Mouse (Mus musculus) bone marrow, adult 2 months (tissue): ENCODE results near the gene Tbc1d8b. TPM values are rescaled to one million over a fixed set of nuclear protein-coding genes. Genes with fewer than 3 reads are reported as not detected.
A peak's percentile ranks its signal among the peaks of the same experiment; 100 is the strongest.

Experiments
- H3K27ac ChIP-seq: fragments of 200-500 bp; 2 replicates; pipeline ENCODE4 v1.5.1; 2012; ENCODE audit warnings: low read depth, mild to moderate bottlenecking, control low read depth, inconsistent platforms, low read length; ENCODE audit not compliant: control insufficient read depth, poor library complexity, insufficient read depth
- H3K4me1 ChIP-seq: fragments of 200-500 bp; 2 replicates; pipeline ENCODE4 v1.6.1; 2011; ENCODE audit warnings: low read length; ENCODE audit not compliant: control insufficient read depth, insufficient read depth
- H3K4me3 ChIP-seq: fragments of 200-500 bp; replicated peaks from 2 replicates; pipeline ENCODE3; 2011; ENCODE audit warnings: mild to moderate bottlenecking, low read depth, low read length, control low read depth; ENCODE audit not compliant: control insufficient read depth
- CTCF ChIP-seq: fragments of 200-500 bp; IDR thresholded peaks from 2 replicates; pipeline ENCODE4 v1.5.1; 2011; ENCODE audit warnings: low read length, control low read depth; ENCODE audit not compliant: control insufficient read depth, insufficient read depth
- POLR2A ChIP-seq: fragments of 200-500 bp; IDR thresholded peaks from 2 replicates; pipeline ENCODE4 v1.6.1; 2011; ENCODE audit warnings: low read depth, mild to moderate bottlenecking, control low read depth, low read length, borderline replicate concordance; ENCODE audit not compliant: control insufficient read depth
- WGBS: fragments of 180-500 bp; shearing (Covaris S2); methylation state at CpG from one replicate; pipeline ENCODE4 v1.1.7; 2018; 5-methylcytosine and 5-hydroxymethylcytosine counted together
- polyA plus RNA-seq: library from polyadenylated mRNA; stranded (reverse); fragments of >200 nt; gene quantifications from 2 replicates; pipeline ENCODE4 v1.2.4, GENCODE M21; 2011; ENCODE audit warnings: low replicate concordance; ENCODE audit not compliant: missing spikeins, insufficient read depth, insufficient read length

Tbc1d8b gene
- polyA plus RNA-seq, 1 experiment: 0.50 TPM

DNA sequence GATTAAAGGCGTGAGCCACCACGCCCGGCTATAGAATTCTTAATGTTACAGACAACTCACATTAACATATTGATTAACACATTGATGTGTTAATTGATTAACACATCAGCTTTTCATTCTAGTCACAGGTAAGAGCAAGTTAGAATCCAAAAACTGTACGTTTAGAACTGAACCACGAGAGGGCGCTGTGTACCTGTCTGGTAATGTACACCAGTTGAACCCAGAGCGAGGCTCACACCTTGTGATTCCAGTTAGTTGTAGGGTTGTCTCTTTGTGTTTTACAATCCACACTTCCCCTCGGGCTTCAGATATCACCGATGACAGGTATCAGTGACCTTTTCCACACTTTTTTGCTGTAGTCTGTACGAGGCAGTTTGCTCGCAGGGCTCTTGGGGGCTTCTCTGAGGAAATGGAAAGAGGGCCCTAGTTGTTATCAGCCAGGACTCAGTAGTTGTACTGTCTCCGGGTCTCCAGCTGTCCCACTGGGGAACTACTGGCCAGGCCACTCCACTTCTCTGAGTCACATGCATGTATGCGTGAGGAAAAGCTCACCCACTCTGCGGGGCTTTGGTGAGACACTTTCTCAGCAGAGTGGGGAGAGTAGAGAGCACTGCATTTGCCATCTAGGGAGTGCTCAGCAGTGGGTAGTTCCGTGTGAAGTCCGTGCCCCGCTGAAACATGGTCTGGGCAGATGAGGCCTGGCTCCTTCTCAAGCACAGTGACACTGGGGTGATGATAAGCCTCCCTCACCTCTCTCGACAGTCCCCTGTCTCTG lies 89.7 kb downstream of the Tbc1d8b start:
- no peaks in the 10 kb centered on the region for H3K4me1 ChIP-seq
- 23% methylated on average over 18 of the region's 18 CpGs for WGBS
- TF ChIP-seq CTCF (peak; percentile 29; the same call in 1 of the 2 replicates), POLR2A (no peak)
- H3K27ac ChIP-seq: no peak overlapping the region
- no peak overlapping the region for H3K4me3 ChIP-seq

DNA sequence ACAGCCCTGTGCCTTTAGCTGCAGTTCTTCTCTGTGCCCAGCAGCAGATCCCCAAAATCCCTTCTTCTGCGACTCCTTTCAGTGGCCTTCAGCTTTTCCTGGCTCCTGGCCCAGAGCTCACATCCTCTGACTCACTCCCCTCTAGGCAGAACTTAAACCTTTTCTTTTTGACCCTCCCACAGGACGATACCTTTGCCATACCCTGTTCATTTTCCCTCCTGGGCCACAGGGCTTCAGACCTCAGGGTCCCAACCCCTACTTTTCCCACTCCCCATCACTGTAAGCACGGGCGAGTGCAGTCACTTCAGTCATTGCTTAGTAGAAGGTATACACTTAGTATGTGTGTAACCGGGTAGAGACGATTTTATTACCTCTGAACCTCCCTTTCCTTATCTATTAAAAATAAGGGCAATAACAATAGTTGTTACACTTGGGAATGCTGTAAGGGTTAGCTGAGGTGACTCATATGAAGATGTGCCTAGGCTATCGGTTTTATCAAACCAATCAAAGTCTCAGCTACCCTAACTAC lies 90.4 kb downstream of the Tbc1d8b start:
- Histone ChIP-seq H3K4me3 (no peak overlapping the region), H3K4me1 (no peaks in the 10 kb centered on the region), H3K27ac (no peak overlapping the region)
- 62% methylated on average over 7 of the region's 7 CpGs for WGBS
- TF ChIP-seq POLR2A: no peak
- TF ChIP-seq CTCF: no peak

DNA sequence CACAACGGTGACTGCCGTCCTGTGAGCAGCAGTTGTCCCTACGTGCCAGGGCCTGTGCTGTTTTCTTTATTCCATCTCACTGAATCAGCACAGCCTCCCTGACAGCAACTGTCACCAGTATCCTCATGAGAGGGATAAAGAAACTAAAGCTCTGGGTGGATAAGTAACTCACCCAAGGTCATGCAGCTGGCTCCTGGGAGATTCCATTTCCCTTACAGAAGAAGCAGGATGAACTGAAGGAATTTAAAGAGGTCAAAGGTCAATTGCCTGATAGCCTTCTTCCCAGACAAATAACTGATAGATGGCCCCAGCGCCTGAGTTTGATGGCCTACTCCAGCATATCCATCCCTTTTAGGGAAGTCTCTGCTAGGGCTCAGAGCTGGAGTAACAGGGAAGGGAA lies 92.6 kb downstream of the Tbc1d8b start:
- no peaks in the 10 kb centered on the region for H3K4me1 ChIP-seq
- 85% methylated on average over 4 of the region's 4 CpGs for WGBS
- TF ChIP-seq CTCF (no peak), POLR2A (no peak)

DNA sequence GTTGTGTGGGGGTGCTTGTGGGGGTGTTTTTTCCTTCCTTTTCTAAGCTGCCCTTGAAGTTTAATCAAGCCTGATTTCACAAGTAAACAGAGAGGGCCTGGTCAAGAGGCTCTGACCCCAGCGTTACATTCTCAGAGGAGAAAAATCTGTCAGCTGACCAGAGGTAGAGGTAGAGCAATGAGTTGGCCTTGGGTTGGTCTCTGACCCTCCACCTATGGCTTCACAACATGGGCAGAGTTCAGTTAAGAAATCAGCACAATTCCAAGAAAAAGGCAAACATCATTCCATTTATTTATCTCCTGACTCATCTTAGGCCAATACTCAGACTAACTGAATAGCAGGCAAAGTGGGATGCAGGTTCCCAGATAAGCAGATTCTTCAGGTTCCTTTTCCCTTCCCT lies 94.1 kb downstream of the Tbc1d8b start:
- 82% methylated on average over 1 of the region's 1 CpGs for WGBS
- Histone ChIP-seq H3K4me3 (no peak overlapping the region), H3K27ac (no peak overlapping the region), H3K4me1 (no peaks in the 10 kb centered on the region)
- TF ChIP-seq CTCF: no peak
- TF ChIP-seq POLR2A: no peak

More for the DNA sequence above, 92.6 kb downstream of the Tbc1d8b start:
- H3K27ac ChIP-seq: no peak overlapping the region
- H3K4me3 ChIP-seq: no peak overlapping the region

DNA sequence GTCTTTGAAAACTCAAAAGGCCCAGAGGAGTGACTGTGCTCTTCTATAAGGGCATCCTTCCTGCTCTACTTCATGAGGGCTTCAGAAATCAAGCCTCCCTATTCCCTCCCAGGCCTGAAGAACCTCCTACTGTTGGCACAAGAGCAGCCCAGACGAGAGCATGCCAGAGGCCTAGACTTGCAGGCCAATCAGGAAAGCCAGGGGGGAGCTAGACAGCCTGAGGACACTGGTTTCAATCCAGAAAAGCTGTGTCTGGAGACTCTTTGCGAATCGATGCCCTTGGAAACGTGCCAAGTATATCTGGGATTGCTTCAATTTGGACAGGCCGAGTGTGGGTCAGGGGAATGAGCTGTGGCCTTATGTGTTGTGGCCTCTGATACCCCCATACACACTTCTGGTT lies 94.6 kb downstream of the Tbc1d8b start:
- Histone ChIP-seq H3K4me3 (no peak overlapping the region), H3K4me1 (no peaks in the 10 kb centered on the region), H3K27ac (no peak overlapping the region)
- WGBS: 73% methylated on average over 5 of the region's 5 CpGs
- TF ChIP-seq CTCF (no peak), POLR2A (no peak)

DNA sequence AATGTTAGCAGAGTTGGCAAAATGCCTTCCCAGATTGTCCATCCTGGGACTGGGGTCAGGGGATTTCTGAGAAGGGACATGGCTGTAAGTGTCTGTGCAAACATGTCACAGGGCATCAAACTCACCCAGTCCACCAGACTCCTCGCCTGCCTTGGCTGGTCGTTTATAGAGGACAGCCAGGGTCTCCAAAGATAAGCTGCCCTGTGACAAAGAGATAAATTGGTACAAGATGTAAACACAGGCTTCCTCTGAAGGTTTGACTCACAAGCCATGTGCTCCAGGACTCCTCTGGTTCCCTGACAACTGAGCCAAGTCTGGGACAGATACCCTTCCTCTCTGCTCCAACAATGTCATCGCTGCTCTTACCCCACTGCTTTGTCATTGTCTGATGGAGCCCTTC lies 96.2 kb downstream of the Tbc1d8b start:
- no peak for TF ChIP-seq CTCF
- no peak for TF ChIP-seq POLR2A
- Histone ChIP-seq H3K4me1 (no peaks in the 10 kb centered on the region), H3K27ac (no peak overlapping the region), H3K4me3 (no peak overlapping the region)
- WGBS: 60% methylated on average over 3 of the region's 3 CpGs

DNA sequence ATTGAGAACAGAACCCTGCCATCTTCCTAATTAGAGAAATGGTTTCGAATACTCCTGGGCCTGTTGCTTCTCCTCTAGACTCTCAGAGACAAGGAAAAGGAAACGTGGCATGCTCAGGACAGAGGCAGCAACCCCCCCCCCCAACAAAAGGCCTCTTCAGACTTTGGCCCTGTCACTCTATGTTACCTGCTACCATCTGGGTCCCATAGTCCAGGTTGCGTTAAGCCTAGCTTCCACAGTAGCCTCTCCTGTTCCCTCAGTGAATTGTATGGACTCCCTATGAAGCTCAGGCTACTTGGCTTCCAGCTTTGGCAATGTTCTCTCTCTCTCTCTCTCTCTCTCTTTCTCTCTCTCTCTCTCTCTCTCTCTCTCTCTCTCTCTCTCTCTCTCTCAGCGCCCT lies 96.8 kb downstream of the Tbc1d8b start:
- WGBS: 78% methylated on average over 4 of the region's 4 CpGs
- Histone ChIP-seq H3K4me1 (no peaks in the 10 kb centered on the region), H3K4me3 (no peak overlapping the region), H3K27ac (no peak overlapping the region)
- no peak for TF ChIP-seq POLR2A
- TF ChIP-seq CTCF: no peak

DNA sequence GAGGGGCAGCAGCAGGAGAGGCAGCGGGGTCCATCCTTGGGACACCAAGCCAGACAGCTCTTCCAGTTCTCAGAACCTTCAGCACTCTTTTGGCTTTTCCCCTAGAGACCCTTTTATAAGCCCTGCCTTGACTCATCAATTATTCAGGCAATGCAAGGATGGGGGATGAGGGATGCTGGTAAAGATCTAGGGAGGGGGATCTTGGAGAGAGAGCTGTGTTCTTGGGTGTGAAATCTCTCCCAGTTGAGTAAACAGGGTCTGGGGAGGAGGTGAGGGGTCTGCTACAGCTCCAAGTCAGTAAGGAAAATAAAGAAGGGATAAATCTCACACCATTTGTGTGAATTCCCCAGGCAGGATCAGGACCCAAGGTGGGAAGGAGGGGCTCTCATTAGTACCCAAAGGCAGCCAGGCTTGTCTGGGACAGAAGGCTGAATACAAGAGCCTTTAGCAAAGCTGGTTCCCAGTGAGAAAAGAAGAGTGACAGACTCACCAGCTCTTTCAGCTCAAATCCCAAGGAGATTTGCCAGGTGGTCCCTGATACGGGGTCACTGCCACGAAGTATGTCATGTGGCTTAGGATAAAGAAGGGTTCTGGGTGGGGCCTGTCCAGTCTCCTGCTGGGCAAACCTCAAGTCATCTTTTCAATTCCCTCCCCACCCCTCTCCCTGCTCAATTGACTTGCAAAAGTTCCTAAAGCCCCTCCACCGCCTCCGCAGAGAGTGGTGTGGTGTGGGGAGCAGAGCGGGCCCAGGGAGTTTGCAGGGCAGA lies 97.7 kb downstream of the Tbc1d8b start, which contains the start of gene Ripply1:
Gene Ripply1, minus strand, starts transcription at position 76 of the 767 bp plus-strand sequence.
- no peak within 1 kb of the TSS for H3K4me3 ChIP-seq
- no peak within 1 kb of the TSS for H3K27ac ChIP-seq
- no peaks in the 10 kb centered on the region for H3K4me1 ChIP-seq
- WGBS: 70% methylated on average over 6 of the region's 6 CpGs
- no peak for TF ChIP-seq POLR2A
- no peak for TF ChIP-seq CTCF
